Mouse (Mus musculus) kidney, embryonic 14.5 days (tissue): ENCODE measurements at regions not wholly inside any gene's neighbourhood (a gene's known extent, or its start where the extent isn't known, plus 50 kb on each side); places are given as distances from the start of the nearest gene placed in this dataset.

Experiments used
- ATAC-seq: fragments of 200-750 bp; cut with Nextera tagmentation; 2 replicates; pipeline ENCODE4 v1.8.0; 2017; ENCODE audit warnings: moderate number of reproducible peaks, mild to moderate bottlenecking, moderate TSS enrichment, moderate library complexity; ENCODE audit not compliant: low FRiP score, low TSS enrichment
- H3K27ac ChIP-seq: fragments of 300-500 bp; sonication (generic); 2 replicates; pipeline ENCODE4 v1.5.1; 2014; ENCODE audit warnings: low read depth, mild to moderate bottlenecking, low read length, moderate library complexity, mixed read lengths
- H3K27me3 ChIP-seq: fragments of 300-500 bp; sonication (generic); 2 replicates; pipeline ENCODE4 v1.6.1; 2014; ENCODE audit warnings: mild to moderate bottlenecking, low read length; ENCODE audit not compliant: control insufficient read depth, insufficient read depth
- H3K36me3 ChIP-seq: fragments of 300-500 bp; sonication (generic); 2 replicates; pipeline ENCODE4 v1.6.1; 2014; ENCODE audit warnings: low read length, mixed read lengths; ENCODE audit not compliant: control insufficient read depth, insufficient read depth
- H3K4me1 ChIP-seq: fragments of 300-500 bp; sonication (generic); 2 replicates; pipeline ENCODE4 v1.6.1; 2014; ENCODE audit warnings: low read length, mixed read lengths; ENCODE audit not compliant: control insufficient read depth, insufficient read depth
- H3K4me2 ChIP-seq: fragments of 300-500 bp; sonication (generic); replicated peaks from 2 replicates; pipeline ENCODE4 v1.6.1; 2014; ENCODE audit warnings: low read depth, mild to moderate bottlenecking, low read length
- H3K4me3 ChIP-seq: fragments of 300-500 bp; sonication (generic); 2 replicates; pipeline ENCODE4 v1.5.1; 2014; ENCODE audit warnings: mild to moderate bottlenecking, low read length
- H3K9ac ChIP-seq: fragments of 300-500 bp; sonication (generic); 2 replicates; pipeline ENCODE4 v1.6.1; 2014; ENCODE audit warnings: low read depth, mild to moderate bottlenecking, low read length, moderate library complexity
- H3K9me3 ChIP-seq: fragments of 300-500 bp; sonication (generic); 2 replicates; pipeline ENCODE4 v1.6.1; 2016; ENCODE audit warnings: low read length; ENCODE audit not compliant: control insufficient read depth
- WGBS: fragments of 180-500 bp; shearing (Covaris S2); extraction: QIAGEN DNeasy Blood & Tissue Kit; methylation state at CpG from one replicate; pipeline ENCODE4 v1.1.7; 2014; 5-methylcytosine and 5-hydroxymethylcytosine counted together

DNA sequence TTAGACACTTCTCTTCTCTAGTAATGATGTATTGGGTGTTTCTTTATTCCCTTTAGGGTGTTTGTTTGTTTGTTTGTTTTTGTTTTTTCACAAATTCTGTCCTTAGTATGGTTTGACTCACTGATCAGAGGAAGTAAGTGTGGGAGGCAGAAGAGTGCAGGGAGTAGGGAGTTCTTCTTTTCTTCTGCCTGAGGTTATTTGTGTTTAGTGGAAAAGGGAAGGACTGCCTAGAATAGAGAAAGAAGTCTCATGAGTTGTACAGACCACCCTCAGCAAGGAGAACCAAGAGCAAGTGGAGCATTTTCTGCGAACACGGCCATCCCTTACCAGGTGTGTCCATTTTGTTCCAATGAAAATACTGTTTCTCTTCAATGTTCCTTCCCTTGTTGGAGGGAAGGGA lies 253.9 kb downstream of the Ptprc start:
- WGBS, result 91% methylated on average over 2 of the region's 2 CpGs
- Histone ChIP-seq H3K4me2 (no peak overlapping the region), H3K36me3 (peaks cover 7% of the 10 kb centered on the region; the same call in 1 of the 2 replicates), H3K27ac (no peak overlapping the region), H3K4me1 (0 out of 2 replicates have a peak, but pooled peaks cover 6% of the 10 kb centered on the region), H3K4me3 (no peak overlapping the region), H3K9ac (no peak overlapping the region), H3K27me3 (no peaks in the 10 kb centered on the region), H3K9me3 (no peaks in the 10 kb centered on the region)
- ATAC-seq, result no peak

DNA sequence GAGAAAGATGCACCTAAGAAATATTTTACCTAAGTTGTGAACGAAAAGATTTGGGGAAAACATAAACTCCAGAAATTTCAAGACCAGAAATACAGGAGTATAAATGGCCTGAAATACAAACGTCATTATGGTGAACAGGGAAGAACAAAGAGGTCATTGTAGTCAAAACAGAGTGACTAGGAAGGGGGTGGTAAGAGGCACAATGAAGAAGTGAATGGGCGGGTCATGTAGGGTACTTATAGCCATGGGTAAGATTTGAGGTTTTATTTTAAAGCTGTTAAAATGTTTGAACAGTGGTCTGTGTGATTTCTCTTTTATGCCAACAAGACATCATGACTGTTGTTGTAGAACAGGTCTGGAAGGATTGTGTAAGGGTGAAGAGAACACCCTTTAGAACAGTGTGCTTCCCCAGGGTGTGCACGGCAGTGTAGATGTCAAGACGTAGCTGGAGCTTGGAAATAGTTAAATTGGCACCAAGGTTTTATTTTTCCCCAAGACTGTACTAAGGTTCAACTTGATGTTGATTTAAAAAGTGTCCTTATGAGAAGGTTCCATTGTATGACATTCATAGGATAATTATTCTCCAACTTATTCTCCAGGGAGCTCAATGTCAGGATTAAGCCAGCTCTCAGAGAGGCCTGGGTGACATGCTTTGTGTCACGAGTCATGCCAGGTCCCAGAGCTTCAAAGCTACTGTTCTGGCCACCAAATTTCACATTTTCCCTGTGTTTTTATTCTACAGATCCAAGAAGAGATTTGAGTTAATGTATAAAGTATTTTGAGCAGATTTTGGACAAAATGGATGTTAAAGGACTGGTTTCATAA lies 255.6 kb downstream of the Ptprc start:
- no peak for ATAC-seq
- no peak overlapping the region for H3K4me2 ChIP-seq
- H3K4me3 ChIP-seq, result no peak overlapping the region
- WGBS, result 76% methylated on average over 6 of the region's 6 CpGs
- no peak overlapping the region for H3K27ac ChIP-seq
- H3K4me1 ChIP-seq, result no peaks in the 10 kb centered on the region
- no peak overlapping the region for H3K9ac ChIP-seq
- no peaks in the 10 kb centered on the region for H3K9me3 ChIP-seq
- peaks cover 9% of the 10 kb centered on the region; the same call in 1 of the 2 replicates for H3K36me3 ChIP-seq
- H3K27me3 ChIP-seq, result no peaks in the 10 kb centered on the region

DNA sequence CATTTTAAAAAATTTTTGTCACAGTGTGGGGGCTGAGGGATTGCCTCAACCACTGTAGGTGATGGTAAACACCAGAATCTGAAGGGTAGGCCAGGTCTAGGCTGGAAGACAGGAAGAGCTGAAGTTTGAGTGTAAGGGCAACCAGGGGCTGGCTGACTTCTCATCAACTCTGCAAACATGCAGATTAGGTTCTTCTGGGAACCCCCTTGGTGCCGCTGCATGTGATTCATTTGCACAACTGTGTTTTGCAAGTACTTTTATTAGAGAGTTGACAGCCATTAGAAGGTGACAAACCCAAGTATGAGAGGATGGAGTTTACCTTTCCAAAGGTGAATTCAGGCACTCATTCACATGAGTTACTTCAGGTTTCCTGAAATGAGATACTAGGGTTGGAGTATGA lies 258.1 kb downstream of the Ptprc start:
- Histone ChIP-seq H3K27ac (no peak overlapping the region), H3K4me3 (no peak overlapping the region), H3K9me3 (no peaks in the 10 kb centered on the region), H3K4me1 (no peaks in the 10 kb centered on the region), H3K27me3 (no peaks in the 10 kb centered on the region), H3K36me3 (peaks cover 9% of the 10 kb centered on the region; the same call in 1 of the 2 replicates), H3K9ac (no peak overlapping the region), H3K4me2 (no peak overlapping the region)
- no peak for ATAC-seq
- 73% methylated on average over 1 of the region's 1 CpGs for WGBS

DNA sequence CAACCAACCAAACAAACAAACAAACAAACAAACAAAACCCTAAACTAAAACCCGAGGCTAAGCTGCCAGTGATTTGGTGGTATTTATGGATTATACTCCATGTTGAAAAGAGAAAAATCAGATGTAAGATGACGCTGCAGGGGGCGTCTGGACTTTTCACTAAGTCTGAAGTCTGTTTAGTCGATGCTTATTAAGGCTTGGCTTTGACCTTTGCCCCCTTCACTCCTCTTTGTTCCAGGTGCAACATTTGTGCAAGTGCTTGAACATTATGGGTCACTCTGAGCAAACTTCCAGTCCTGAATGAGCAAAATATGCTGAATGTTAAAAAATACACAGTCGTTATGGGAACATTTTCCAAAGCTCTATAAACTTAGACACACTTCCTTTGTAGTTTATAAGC lies 268.6 kb downstream of the Ptprc start:
- Histone ChIP-seq H3K9me3 (no peaks in the 10 kb centered on the region), H3K27ac (no peak overlapping the region), H3K4me2 (no peak overlapping the region), H3K27me3 (no peaks in the 10 kb centered on the region), H3K4me1 (peaks cover 18% of the 10 kb centered on the region; the same call in 1 of the 2 replicates), H3K4me3 (no peak overlapping the region), H3K36me3 (peaks cover 12% of the 10 kb centered on the region; the same call in 1 of the 2 replicates), H3K9ac (no peak overlapping the region)
- 56% methylated on average over 5 of the region's 5 CpGs for WGBS
- ATAC-seq, result no peak

DNA sequence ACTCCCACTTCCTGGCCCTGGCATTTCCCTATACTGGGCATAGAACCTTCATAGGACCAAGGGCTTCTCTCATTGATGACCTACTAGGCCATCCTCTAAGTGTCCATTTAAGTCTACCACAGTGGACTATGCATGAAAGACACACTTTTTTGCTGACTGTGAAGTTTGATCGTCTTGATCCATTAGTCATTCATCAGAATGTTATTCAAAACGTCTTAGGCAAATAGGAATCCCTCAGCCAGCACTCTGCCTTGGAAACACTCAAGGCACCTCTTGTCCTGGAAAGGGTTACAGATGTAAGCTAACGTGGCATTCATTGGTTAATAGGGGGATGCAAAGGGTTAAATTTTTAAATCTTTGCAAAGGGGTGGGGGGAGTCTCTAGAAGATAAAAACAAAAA lies 269.0 kb downstream of the Ptprc start:
- Histone ChIP-seq H3K27me3 (no peaks in the 10 kb centered on the region), H3K4me2 (no peak overlapping the region), H3K27ac (no peak overlapping the region), H3K4me1 (peaks cover 19% of the 10 kb centered on the region; the same call in 1 of the 2 replicates), H3K4me3 (no peak overlapping the region), H3K36me3 (peaks cover 12% of the 10 kb centered on the region; the same call in 1 of the 2 replicates), H3K9me3 (no peaks in the 10 kb centered on the region), H3K9ac (no peak overlapping the region)
- ATAC-seq, result no peak
- WGBS, result 60% methylated on average over 3 of the region's 3 CpGs

DNA sequence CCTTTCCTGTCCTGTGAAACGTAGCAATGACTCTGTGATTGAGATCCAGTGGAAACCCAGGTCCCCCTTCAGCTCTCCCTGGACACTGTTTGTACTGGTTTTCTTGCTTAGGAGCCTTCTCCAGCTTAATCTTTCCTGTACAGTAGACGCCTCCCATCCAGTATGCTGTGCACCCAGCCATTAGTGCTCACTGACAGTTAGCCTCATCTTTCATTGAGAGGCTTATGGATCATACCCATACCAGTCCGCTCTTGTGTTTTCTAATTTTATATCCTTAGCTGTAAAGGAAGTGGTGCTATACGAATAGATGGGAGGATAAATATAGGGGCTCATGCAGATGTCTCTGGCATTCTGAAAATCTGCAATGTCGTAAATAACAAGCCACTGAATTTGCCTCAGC lies 269.9 kb downstream of the Ptprc start:
- H3K4me3 ChIP-seq, result no peak overlapping the region
- H3K9me3 ChIP-seq, result no peaks in the 10 kb centered on the region
- peaks cover 19% of the 10 kb centered on the region; the same call in 1 of the 2 replicates for H3K4me1 ChIP-seq
- H3K27ac ChIP-seq, result no peak overlapping the region
- peaks cover 7% of the 10 kb centered on the region; the same call in 1 of the 2 replicates for H3K36me3 ChIP-seq
- H3K4me2 ChIP-seq, result no peak overlapping the region
- H3K27me3 ChIP-seq, result no peaks in the 10 kb centered on the region
- no peak overlapping the region for H3K9ac ChIP-seq
- WGBS, result 56% methylated on average over 5 of the region's 5 CpGs
- ATAC-seq, result no peak

DNA sequence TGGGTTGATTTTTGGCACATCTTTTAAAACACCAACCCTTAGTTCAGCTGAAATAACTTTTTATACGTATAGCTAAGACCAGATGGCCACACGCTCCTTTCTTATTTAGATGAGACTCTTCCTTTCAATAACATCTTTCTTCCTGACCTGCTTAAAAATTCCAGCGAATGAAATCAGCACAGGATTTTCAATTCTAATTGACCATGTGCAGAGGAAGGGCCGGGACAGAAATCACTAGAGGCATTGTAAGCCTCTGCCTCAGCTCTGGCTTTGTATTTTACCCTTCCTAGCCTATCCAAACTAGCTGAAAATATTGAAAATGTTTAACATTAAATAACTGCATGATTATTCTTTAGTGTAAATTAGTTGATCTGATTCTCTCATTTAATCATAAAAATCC lies 272.2 kb downstream of the Ptprc start:
- WGBS, result 65% methylated on average over 4 of the region's 4 CpGs
- Histone ChIP-seq H3K4me2 (no peak overlapping the region), H3K4me3 (no peak overlapping the region), H3K9ac (no peak overlapping the region), H3K36me3 (peaks cover 7% of the 10 kb centered on the region; the same call in 1 of the 2 replicates), H3K4me1 (peaks cover 19% of the 10 kb centered on the region; the same call in 1 of the 2 replicates), H3K27ac (no peak overlapping the region), H3K9me3 (no peaks in the 10 kb centered on the region), H3K27me3 (no peaks in the 10 kb centered on the region)
- no peak for ATAC-seq

DNA sequence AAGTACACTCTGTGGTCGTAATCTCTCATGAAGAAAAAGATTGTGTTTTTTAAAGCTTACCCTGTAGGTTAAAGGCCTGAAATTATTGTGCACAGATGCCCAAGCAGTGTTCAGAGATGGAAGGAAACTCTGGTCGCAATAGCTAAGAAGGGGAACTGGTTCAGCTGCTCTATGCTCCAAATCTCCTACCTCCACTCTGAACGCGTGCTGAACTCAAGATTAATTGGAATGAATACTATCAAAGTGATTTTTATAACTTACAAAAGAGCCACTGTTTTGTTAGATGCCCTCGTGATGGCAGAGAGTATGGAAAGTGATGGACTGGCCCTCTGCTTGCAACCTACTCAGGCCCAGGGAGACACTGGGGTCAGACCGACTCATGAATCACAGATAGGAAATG lies 272.6 kb downstream of the Ptprc start:
- H3K27ac ChIP-seq, result no peak overlapping the region
- WGBS, result 61% methylated on average over 6 of the region's 6 CpGs
- no peak overlapping the region; the same call in 1 of the 2 replicates for H3K4me3 ChIP-seq
- H3K4me2 ChIP-seq, result peak overlapping the region; percentile 48
- H3K9ac ChIP-seq, result peak overlapping the region; percentile 28; the same call in 1 of the 2 replicates
- no peaks in the 10 kb centered on the region for H3K9me3 ChIP-seq
- peaks cover 7% of the 10 kb centered on the region; the same call in 1 of the 2 replicates for H3K36me3 ChIP-seq
- H3K27me3 ChIP-seq, result no peaks in the 10 kb centered on the region
- H3K4me1 ChIP-seq, result peaks cover 19% of the 10 kb centered on the region; the same call in 1 of the 2 replicates
- no peak for ATAC-seq

DNA sequence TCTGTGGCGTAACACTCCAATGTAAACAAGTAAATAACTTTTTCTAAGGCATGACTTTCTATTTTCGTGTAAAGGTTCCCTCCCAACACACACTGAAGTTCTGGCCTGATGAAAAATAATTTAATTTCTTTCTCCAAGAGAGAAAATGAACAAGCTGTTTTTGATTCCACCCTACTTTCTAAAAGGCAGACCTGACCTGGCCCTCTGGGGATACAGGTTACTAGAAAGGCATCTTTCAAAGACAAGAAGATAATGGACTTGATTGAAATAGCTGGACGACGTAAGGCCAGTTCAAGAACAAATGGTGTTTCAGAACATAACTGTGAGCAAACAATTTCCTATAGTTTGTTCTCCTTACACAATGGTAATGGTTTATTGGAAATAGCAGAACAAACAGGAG lies 273.5 kb downstream of the Ptprc start:
- H3K4me1 ChIP-seq, result peaks cover 19% of the 10 kb centered on the region; the same call in 1 of the 2 replicates
- no peaks in the 10 kb centered on the region for H3K9me3 ChIP-seq
- H3K4me3 ChIP-seq, result peak overlapping the region; percentile 86
- WGBS, result 71% methylated on average over 4 of the region's 4 CpGs
- H3K27me3 ChIP-seq, result no peaks in the 10 kb centered on the region
- peak overlapping the region; percentile 48 for H3K4me2 ChIP-seq
- peak overlapping the region; percentile 31; the same call in 1 of the 2 replicates for H3K9ac ChIP-seq
- ATAC-seq, result no peak
- no peak overlapping the region for H3K27ac ChIP-seq
- H3K36me3 ChIP-seq, result peaks cover 7% of the 10 kb centered on the region; the same call in 1 of the 2 replicates
